8 mouse cellular contexts compared by ENCODE assay signal in the genomic region with DNA sequence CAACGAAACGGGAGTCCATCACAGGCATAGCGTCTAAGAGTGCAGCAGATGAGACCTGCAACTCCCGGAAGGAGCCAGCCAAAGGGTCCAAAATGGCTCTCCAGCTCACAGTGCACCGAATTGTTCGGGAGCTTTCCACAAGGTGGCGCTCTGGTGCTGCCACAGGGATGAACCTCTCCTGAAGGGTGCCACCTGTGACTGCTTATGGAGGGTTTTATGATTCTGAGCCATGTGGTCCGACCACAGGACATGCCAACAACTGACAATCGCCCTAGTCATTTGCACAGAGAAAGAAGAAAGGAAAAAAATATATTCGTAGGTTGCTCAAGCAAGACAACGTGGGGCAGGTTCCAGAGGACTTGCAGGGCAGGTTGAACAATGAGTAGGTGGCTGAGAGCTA.
DNase-seq lines count a peak whose midpoint lies in the region; ATAC-seq and TF ChIP-seq lines count a peak whose summit lies in the region.

No protein-coding gene starts in this region.

- no peak overlapping the region for H3ac ChIP-seq in myocyte (ENCODE audit: control insufficient read depth, insufficient read length)

- no peak for ATAC-seq in forebrain, embryonic 12.5 days (ENCODE audit: low FRiP score)
- ATAC-seq in frontal cortex, adult (ENCODE audit: low TSS enrichment) = peak; percentile 88

- no peaks in the 10 kb centered on the region for H3K36me3 ChIP-seq in forebrain, embryonic 10.5 days (replicated peaks)
- H3K36me3 ChIP-seq in forebrain, embryonic 12.5 days (replicated peaks) = no peaks in the 10 kb centered on the region
- no peaks in the 10 kb centered on the region for H3K36me3 ChIP-seq in myocyte (ENCODE audit: control insufficient read depth, insufficient read depth)

- H3K27ac ChIP-seq in forebrain, embryonic 10.5 days = no peak overlapping the region
- H3K27ac ChIP-seq in forebrain, embryonic 12.5 days = no peak overlapping the region
- no peak overlapping the region for H3K27ac ChIP-seq in bone marrow macrophage, adult 2 months (ENCODE audit: insufficient read depth, low read depth, low read length)

- H3K27me3 ChIP-seq in forebrain, embryonic 10.5 days (ENCODE audit: poor library complexity, severe bottlenecking) = no peaks in the 10 kb centered on the region
- peaks cover 3% of the 10 kb centered on the region; the same call in 1 of the 2 replicates for H3K27me3 ChIP-seq in forebrain, embryonic 12.5 days
- H3K27me3 ChIP-seq in myocyte (ENCODE audit: control insufficient read depth, insufficient read depth, insufficient read length) = no peaks in the 10 kb centered on the region

- TF ChIP-seq CTCF in bone marrow macrophage, adult 2 months (IDR thresholded peaks at IDR 0.05; ENCODE audit: low read depth, low read length) = 0 out of 2 replicates have a peak, but pooled peaks have one; percentile 45

- no peak overlapping the region for H3K9ac ChIP-seq in forebrain, embryonic 12.5 days

- H3K9me3 ChIP-seq in forebrain, embryonic 10.5 days = peaks cover 6% of the 10 kb centered on the region; the same call in 1 of the 2 replicates
- H3K9me3 ChIP-seq in forebrain, embryonic 12.5 days = no peaks in the 10 kb centered on the region

- peak; percentile 45 for DNase-seq in forebrain, embryonic 10.5 days (ENCODE audit: extremely low spot score, low spot score)
- DNase-seq in hindlimb bud, embryonic 11.5 days (ENCODE audit: extremely low spot score, low read depth, low spot score) = peak; percentile 41
- DNase-seq in left cerebral cortex, adult 18-20 months (ENCODE audit: low spot score in 2 of 2) = peak; percentile 84 to 85
- DNase-seq in telencephalon, adult 2 months (ENCODE audit: low read depth, low spot score) = peak; percentile 32

- 42% methylated on average over 11 of the region's 11 CpGs for WGBS in forebrain, embryonic 10.5 days
- 47% methylated on average over 11 of the region's 11 CpGs for WGBS in forebrain, embryonic 12.5 days

- H3K4me1 ChIP-seq in forebrain, embryonic 10.5 days = no peaks in the 10 kb centered on the region
- H3K4me1 ChIP-seq in forebrain, embryonic 12.5 days = no peaks in the 10 kb centered on the region
- no peaks in the 10 kb centered on the region for H3K4me1 ChIP-seq in bone marrow macrophage, adult 2 months (ENCODE audit: control insufficient read depth, insufficient read depth, low read length)

- no peak for TF ChIP-seq POLR2A in bone marrow macrophage, adult 2 months (IDR thresholded peaks at IDR 0.05; ENCODE audit: borderline replicate concordance, low read depth, low read length)
- no peak for TF ChIP-seq POLR2A in myocyte (IDR thresholded peaks at IDR 0.05; ENCODE audit: insufficient read length, low read depth)

- H3K4me3 ChIP-seq in forebrain, embryonic 10.5 days = no peak overlapping the region
- no peak overlapping the region for H3K4me3 ChIP-seq in forebrain, embryonic 12.5 days (replicated peaks)
- no peak overlapping the region for H3K4me3 ChIP-seq in bone marrow macrophage, adult 2 months (ENCODE audit: insufficient read depth, low read length)
- H3K4me3 ChIP-seq in myocyte = no peak overlapping the region

- no peaks in the 10 kb centered on the region for H3K79me2 ChIP-seq in myocyte (ENCODE audit: control insufficient read depth, insufficient read depth)

- H3K4me2 ChIP-seq in forebrain, embryonic 12.5 days = no peak overlapping the region
- H3K4me2 ChIP-seq in myocyte (ENCODE audit: low read depth) = peak overlapping the region; percentile 76

TF ChIP-seq in myocyte, 11 proteins besides CTCF, POLR2A, EP300 and RAD21:
- peak in 2 of 3 experiments; percentile 71 to 73 for TF ChIP-seq MYOD1 (IDR thresholded peaks at IDR 0.05; ENCODE audit: control insufficient read depth in 1 of 3, insufficient read length in 2 of 3, low read depth in 2 of 3)
- TF ChIP-seq SRF (IDR thresholded peaks at IDR 0.05; ENCODE audit: control insufficient read depth, insufficient read length, low read depth) = no peak
- TF ChIP-seq USF1 (IDR thresholded peaks at IDR 0.05; ENCODE audit: low read depth) = peak; percentile 33
- TF ChIP-seq MYOG (IDR thresholded peaks at IDR 0.05; ENCODE audit: control insufficient read depth in 1 of 3, insufficient read depth in 1 of 3, insufficient read length in 2 of 3, low read depth in 2 of 3) = peak in 1 of 3 experiments; percentile 75
- no peak for TF ChIP-seq CEBPB (IDR thresholded peaks at IDR 0.05; ENCODE audit: insufficient read depth, poor library complexity, severe bottlenecking)
- peak; percentile 35 for TF ChIP-seq TCF12 (IDR thresholded peaks at IDR 0.05; ENCODE audit: insufficient read depth, poor library complexity, severe bottlenecking)
- no peak for TF ChIP-seq TCF3 (IDR thresholded peaks at IDR 0.05; ENCODE audit: insufficient read length, low read depth)

Comparison
In these comparisons a context has a peak if more than half of its experiments do, and no peak if none do; other contexts are left out.
1. DNase-seq: peak in every context shown above with its lines; median percentile 84 in left cerebral cortex, adult 18-20 months; 45 in forebrain, embryonic 10.5 days; 41 in hindlimb bud, embryonic 11.5 days; 32 in telencephalon, adult 2 months.